Mouse (Mus musculus) embryonic facial prominence, embryonic 11.5 days (tissue): ENCODE measurements around the gene Olfr548-ps1. TPM values are rescaled to one million over a fixed set of nuclear protein-coding genes. Genes with fewer than 3 reads are reported as not detected.
A peak's percentile ranks its signal among the peaks of the same experiment; 100 is the strongest.

Source experiments
- ATAC-seq: fragments of 200-750 bp; cut with Nextera tagmentation; replicated peaks from 2 replicates; pipeline ENCODE4 v1.8.0; 2017; ENCODE audit warnings: low read depth; ENCODE audit not compliant: insufficient number of reproducible peaks, low FRiP score, low TSS enrichment
- DNase-seq: peaks from one replicate; pipeline ENCODE4 v3.0.0-alpha.2; 2015; ENCODE audit warnings: low spot score
- H3K27ac ChIP-seq: fragments of 300-500 bp; sonication (generic); replicated peaks from 2 replicates; pipeline ENCODE4 v1.5.1; 2014; ENCODE audit warnings: mild to moderate bottlenecking, low read depth, low read length, control low read depth
- H3K27me3 ChIP-seq: fragments of 300-500 bp; sonication (generic); 2 replicates; pipeline ENCODE4 v1.6.1; 2014; ENCODE audit warnings: mild to moderate bottlenecking, low read length, moderate library complexity, mixed read lengths; ENCODE audit not compliant: control insufficient read depth, insufficient read depth
- H3K36me3 ChIP-seq: fragments of 300-500 bp; sonication (generic); replicated peaks from 2 replicates; pipeline ENCODE4 v1.6.1; 2014; ENCODE audit warnings: low read depth, mild to moderate bottlenecking, low read length, moderate library complexity, mixed read lengths; ENCODE audit not compliant: control insufficient read depth, insufficient read depth
- H3K4me1 ChIP-seq: fragments of 300-500 bp; sonication (generic); 2 replicates; pipeline ENCODE4 v1.6.1; 2014; ENCODE audit warnings: low read length, mixed read lengths; ENCODE audit not compliant: control insufficient read depth, insufficient read depth
- H3K4me2 ChIP-seq: fragments of 300-500 bp; sonication (generic); 2 replicates; pipeline ENCODE4 v1.6.1; 2014; ENCODE audit warnings: low read depth, mild to moderate bottlenecking, control low read depth, low read length, moderate library complexity
- H3K4me3 ChIP-seq: fragments of 300-500 bp; sonication (generic); 2 replicates; pipeline ENCODE4 v1.5.1; 2014; ENCODE audit warnings: low read depth, low read length, control low read depth
- H3K9ac ChIP-seq: fragments of 300-500 bp; sonication (generic); replicated peaks from 2 replicates; pipeline ENCODE4 v1.6.1; 2014; ENCODE audit warnings: mild to moderate bottlenecking, control low read depth, low read length
- H3K9me3 ChIP-seq: fragments of 300-500 bp; sonication (generic); replicated peaks from 2 replicates; pipeline ENCODE4 v1.6.1; 2016; ENCODE audit warnings: mild to moderate bottlenecking, low read length, inconsistent platforms, mixed read lengths; ENCODE audit not compliant: control insufficient read depth
- whole genome bisulfite sequencing: fragments of 180-500 bp; shearing (Covaris S2); extraction: QIAGEN DNeasy Blood & Tissue Kit; methylation state at CpG from one replicate; pipeline ENCODE4 v1.1.7; 2014; 5-methylcytosine and 5-hydroxymethylcytosine counted together
- polyA plus RNA-seq: library from polyadenylated mRNA; unstranded; fragments of >200 nt; fragmentation: Nextera tagmentation; extraction: Ambion mirVana; gene quantifications from 2 replicates; pipeline ENCODE4 v1.2.1, GENCODE M21; 2014

The Olfr548-ps1 gene
- polyA plus RNA-seq, 1 experiment from 2014 or later, result not detected

DNA sequence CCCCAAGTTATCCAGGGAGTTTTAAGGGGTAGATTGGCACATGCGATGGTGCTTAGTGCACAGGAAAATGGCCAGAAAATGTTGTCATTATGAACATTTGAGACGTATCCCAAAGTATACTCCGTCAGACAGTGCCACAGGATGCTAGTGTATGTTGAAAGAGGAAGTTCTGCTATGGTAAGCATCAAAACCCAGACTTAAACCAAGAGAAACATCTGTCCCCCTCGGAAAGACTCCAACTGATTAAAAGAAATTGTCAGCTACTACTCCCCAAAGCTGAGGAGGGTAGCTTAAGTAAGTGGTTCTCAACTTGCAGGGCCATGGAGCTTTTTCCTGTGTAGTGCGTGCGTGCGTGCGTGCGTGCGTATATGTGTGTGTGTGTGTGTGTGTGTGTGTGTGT lies 28.8 kb upstream of the Olfr548-ps1 start:
- Histone ChIP-seq H3K4me1 (no peaks in the 10 kb centered on the region; the same call in 1 of the 2 replicates), H3K36me3 (no peaks in the 10 kb centered on the region), H3K9ac (no peak overlapping the region), H3K4me3 (no peak overlapping the region), H3K9me3 (no peaks in the 10 kb centered on the region), H3K4me2 (no peak overlapping the region), H3K27ac (no peak overlapping the region), H3K27me3 (no peaks in the 10 kb centered on the region; the same call in none of the 2 replicates)
- DNase-seq (no peak), ATAC-seq (no peak)
- WGBS, result 93% methylated on average over 10 of the region's 10 CpGs

DNA sequence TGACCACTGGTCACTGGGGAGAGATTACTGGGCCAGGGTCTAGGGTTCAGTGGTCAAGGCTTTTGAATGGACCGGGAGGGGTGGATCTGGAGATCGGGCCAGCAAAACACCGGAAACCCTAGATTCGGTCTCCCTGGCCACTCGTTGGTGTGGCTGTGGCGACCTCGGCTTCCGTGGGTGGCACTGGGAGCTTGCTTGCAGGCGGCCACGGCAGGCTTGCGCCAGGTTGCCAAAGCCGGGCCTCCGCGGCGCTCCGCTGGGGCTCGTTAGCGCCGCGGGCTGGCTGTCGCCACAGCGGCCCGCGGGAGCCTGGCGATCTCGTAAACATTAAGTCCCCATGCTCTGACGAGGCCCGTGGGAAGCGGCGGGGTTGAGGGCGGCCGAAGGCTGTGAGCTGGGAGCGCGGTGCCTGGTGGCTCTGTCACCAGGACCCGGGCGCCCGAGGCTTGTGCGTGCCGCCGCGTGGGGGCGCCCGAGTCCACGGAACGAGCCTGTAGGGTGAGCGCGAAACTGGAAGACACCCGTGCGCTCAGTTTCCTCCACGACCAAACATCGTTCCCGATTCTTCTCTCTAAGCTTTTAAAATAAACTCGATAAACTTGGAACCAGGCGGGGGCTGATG lies 27.8 kb upstream of the Olfr548-ps1 start:
- peak; percentile 93 for ATAC-seq
- H3K4me1 ChIP-seq, result no peaks in the 10 kb centered on the region; the same call in 1 of the 2 replicates
- peak overlapping the region; percentile 40 for H3K4me3 ChIP-seq
- WGBS, result under 1% methylated on average over 54 of the region's 54 CpGs
- no peaks in the 10 kb centered on the region for H3K36me3 ChIP-seq
- no peaks in the 10 kb centered on the region; the same call in none of the 2 replicates for H3K27me3 ChIP-seq
- peak overlapping the region; percentile 84 for H3K4me2 ChIP-seq
- no peak overlapping the region for H3K27ac ChIP-seq
- H3K9ac ChIP-seq, result peak overlapping the region; percentile 61
- DNase-seq, result peak; percentile 91
- no peaks in the 10 kb centered on the region for H3K9me3 ChIP-seq

DNA sequence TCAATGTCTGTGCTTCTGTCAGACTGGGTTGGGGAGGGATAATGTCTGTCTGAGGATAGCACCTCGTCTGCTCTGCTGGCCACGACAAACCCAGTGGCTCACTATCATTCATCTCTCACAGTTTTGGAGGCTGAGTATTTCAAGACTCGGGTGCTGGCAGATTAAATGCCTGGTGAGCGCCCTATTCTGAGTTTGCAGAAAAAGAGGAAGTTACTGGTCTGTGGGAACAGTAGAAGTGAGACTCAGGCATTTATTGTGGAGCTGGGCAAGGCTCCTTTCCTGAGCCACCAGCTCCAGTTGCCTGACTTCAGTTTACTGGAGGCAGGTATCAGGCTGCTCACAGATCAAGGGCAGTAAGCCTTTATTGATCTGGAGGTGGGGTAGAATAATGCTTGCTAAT lies 26.6 kb upstream of the Olfr548-ps1 start:
- Histone ChIP-seq H3K9ac (no peak overlapping the region), H3K4me2 (no peak overlapping the region)
- 75% methylated on average over 4 of the region's 4 CpGs for WGBS

DNA sequence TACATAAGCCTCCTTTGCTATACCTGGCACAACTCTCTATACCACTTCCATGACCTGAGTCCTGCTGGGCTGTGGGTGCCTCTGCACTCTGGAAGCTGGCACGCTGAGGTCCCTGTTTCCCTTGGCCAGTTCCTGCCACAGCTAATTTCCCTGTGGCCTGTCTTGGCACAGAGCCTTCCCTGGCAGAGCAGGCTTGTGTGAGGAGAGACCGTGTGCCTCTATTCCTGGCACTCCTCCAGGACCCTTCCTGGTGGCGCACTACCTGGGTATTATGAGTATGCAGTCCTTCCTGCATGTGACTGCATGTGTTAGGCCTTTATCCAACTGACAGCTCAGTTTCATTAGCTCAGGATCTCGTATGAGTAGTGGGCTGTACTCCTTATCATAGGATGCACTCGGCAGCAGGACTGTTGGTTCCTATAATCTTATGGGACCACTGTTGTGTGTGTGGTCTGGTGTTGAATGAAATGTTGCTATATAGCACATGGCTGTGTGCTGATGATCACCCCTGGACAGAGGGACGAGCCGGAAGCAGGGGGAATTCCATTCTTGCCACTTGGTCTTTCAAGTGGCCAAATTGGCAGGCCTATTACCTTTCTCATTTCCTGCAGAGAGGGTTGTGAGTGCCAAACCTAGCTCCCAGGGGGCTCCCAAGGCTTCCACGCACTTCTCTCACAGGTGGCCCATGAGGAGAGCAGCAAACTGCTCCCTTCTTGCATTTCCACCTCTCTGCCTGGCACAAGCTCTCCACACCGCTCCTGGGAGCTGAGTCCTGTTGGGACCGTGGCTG lies 24.2 kb upstream of the Olfr548-ps1 start:
- no peaks in the 10 kb centered on the region for H3K36me3 ChIP-seq
- ATAC-seq, result no peak
- H3K4me2 ChIP-seq, result no peak overlapping the region
- 78% methylated on average over 10 of the region's 10 CpGs for WGBS
- H3K9ac ChIP-seq, result no peak overlapping the region
- H3K9me3 ChIP-seq, result no peaks in the 10 kb centered on the region
- H3K4me3 ChIP-seq, result no peak overlapping the region
- H3K4me1 ChIP-seq, result no peaks in the 10 kb centered on the region; the same call in 1 of the 2 replicates
- DNase-seq, result no peak
- no peaks in the 10 kb centered on the region; the same call in none of the 2 replicates for H3K27me3 ChIP-seq
- no peak overlapping the region for H3K27ac ChIP-seq

More for the DNA sequence above, 26.6 kb upstream of the Olfr548-ps1 start:
- no peak overlapping the region for H3K4me3 ChIP-seq
- no peaks in the 10 kb centered on the region; the same call in none of the 2 replicates for H3K27me3 ChIP-seq
- no peak overlapping the region for H3K27ac ChIP-seq
- H3K4me1 ChIP-seq, result no peaks in the 10 kb centered on the region; the same call in 1 of the 2 replicates
- H3K36me3 ChIP-seq, result no peaks in the 10 kb centered on the region
- ATAC-seq, result no peak
- no peaks in the 10 kb centered on the region for H3K9me3 ChIP-seq
- no peak for DNase-seq

- Histone ChIP-seq H3K9me3 (no peaks in the 10 kb centered on the region), H3K4me2 (no peak overlapping the region), H3K4me3 (no peak overlapping the region), H3K36me3 (no peaks in the 10 kb centered on the region), H3K27ac (no peak overlapping the region), H3K9ac (no peak overlapping the region), H3K27me3 (no peaks in the 10 kb centered on the region; the same call in none of the 2 replicates), H3K4me1 (no peaks in the 10 kb centered on the region; the same call in 1 of the 2 replicates)
- ATAC-seq, result no peak
- DNase-seq, result no peak
- 78% methylated on average over 2 of the region's 2 CpGs for WGBS
Observed at GRCm38 (mm10) chr7:102517051-102517335, 23.7 kb upstream of the Olfr548-ps1 start.

DNA sequence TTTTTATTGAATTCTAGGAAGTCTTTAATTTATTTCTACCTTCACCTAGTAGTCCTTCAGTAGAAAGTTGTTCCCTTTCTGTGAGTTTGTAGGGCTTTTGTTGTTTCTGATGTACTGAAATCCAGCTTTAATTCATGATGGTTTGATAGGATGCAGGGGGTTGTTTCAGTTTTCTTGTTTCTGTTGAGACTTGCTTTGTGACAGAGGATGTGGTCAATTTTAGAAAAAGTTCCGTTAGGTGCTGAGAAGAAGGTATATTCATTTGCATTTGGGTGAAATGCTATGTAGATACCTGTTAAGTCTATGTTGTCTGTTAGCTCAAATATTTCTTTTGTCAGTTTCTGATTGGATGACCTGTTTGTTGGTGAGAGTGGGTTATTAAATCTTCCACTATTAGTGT lies 11.6 kb upstream of the Olfr548-ps1 start:
- Histone ChIP-seq H3K4me2 (no peak overlapping the region), H3K36me3 (no peaks in the 10 kb centered on the region), H3K9ac (no peak overlapping the region), H3K4me1 (no peaks in the 10 kb centered on the region), H3K9me3 (no peaks in the 10 kb centered on the region), H3K27me3 (no peaks in the 10 kb centered on the region), H3K4me3 (no peak overlapping the region), H3K27ac (no peak overlapping the region)
- WGBS, result 83% methylated on average over 1 of the region's 1 CpGs
- no peak for DNase-seq
- ATAC-seq, result no peak

- Histone ChIP-seq H3K9me3 (no peaks in the 10 kb centered on the region), H3K4me2 (no peak within 1 kb of the TSS), H3K36me3 (no peaks in the 10 kb centered on the region), H3K4me3 (no peak within 1 kb of the TSS), H3K27me3 (no peaks in the 10 kb centered on the region), H3K4me1 (no peaks in the 10 kb centered on the region), H3K27ac (no peak within 1 kb of the TSS), H3K9ac (no peak within 1 kb of the TSS)
- ATAC-seq, result no peak
- DNase-seq, result no peak
- 81% methylated on average over 1 of the region's 1 CpGs for WGBS
Observed at GRCm38 (mm10) chr7:102534449-102534848, 6.2 kb upstream of the Olfr548-ps1 start, which contains the start of gene Olfr547. Gene Olfr547, plus strand, starts transcription at chr7:102534749.

- H3K36me3 ChIP-seq, result no peaks in the 10 kb centered on the region
- H3K27me3 ChIP-seq, result no peaks in the 10 kb centered on the region
- H3K9me3 ChIP-seq, result no peaks in the 10 kb centered on the region
- no peak overlapping the region for H3K4me3 ChIP-seq
- ATAC-seq (no peak), DNase-seq (no peak)
- WGBS, result 64% methylated on average over 3 of the region's 3 CpGs
- no peak overlapping the region for H3K27ac ChIP-seq
- no peaks in the 10 kb centered on the region for H3K4me1 ChIP-seq
- no peak overlapping the region for H3K4me2 ChIP-seq
- no peak overlapping the region for H3K9ac ChIP-seq
Observed at GRCm38 (mm10) chr7:102541251-102541650, 555 bp downstream of the Olfr548-ps1 start.
